Mouse (Mus musculus) naive thymus-derived CD4-positive, alpha-beta T cell, adult 2 months (primary cell): Measurements from ENCODE around the gene Baz1b.
"Not testable (repeated sequence)": the region's sequence is repeated elsewhere in the genome, so short reads cannot be mapped to it uniquely, and the experiment has no call there.

Experiments
- DNase-seq: peaks from one replicate; pipeline ENCODE4 v3.0.0-alpha.2; 2011; ENCODE audit warnings: low read depth

Baz1b gene

DNA sequence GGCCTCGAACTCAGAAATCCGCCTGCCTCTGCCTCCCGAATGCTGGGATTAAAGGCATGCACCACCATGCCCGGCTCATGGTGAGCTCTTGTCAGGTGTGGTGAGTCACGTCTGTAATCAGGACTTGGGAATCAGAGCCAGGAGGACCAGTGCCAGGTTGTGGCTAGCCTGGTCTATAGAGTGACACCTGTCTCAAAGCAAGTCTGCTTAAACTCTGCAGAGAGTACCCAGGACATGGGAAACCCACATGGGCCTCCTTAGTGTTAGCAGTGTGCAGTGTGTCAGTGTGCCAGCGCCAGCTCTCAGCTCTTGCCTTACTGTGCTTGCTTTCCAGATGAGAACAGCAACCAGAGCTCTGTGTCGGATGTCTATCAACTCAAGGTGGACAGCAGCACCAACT lies 7.4 kb upstream of the Baz1b start:
- DNase-seq, result no peak

DNA sequence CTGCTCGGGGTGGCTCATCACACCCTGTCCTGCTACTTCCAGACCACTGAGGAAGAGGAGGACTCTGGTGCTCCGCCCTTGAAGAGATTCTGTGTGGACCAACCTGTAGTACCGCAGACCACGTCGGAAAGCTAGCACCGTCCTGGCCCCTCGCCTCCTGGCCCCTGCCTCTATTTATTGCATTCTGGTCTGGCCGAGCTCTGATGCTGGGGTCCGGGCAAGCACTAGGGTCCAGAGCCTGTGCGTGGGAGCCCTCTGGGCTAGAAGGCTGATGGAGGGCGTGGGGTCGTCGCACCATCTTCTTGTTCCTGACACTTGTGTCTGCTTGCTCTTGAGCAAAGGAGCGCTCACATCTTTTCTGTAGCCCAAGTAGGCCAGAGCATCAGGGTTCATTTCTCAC lies 6.3 kb upstream of the Baz1b start:
- DNase-seq, result no peak

DNA sequence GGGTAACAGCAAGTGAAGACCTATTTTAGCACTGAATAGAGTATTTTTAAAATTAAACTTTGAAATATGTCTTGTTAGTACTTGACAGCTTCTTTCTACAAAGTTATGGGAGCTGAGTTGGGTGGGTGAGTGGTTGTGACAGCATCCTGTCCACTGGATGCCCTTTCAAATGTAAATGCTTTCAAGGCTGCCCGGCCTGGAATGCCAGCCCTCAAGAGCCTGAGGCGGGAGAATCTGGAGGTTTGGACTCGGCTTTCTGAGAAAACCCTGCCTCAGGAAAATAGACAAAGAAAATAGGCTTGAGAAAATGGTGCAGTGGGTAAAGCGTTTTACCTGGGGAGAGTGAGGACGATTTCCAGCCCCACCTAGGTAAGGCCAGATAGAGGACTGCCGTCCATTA lies 5.3 kb upstream of the Baz1b start:
- no peak for DNase-seq

DNA sequence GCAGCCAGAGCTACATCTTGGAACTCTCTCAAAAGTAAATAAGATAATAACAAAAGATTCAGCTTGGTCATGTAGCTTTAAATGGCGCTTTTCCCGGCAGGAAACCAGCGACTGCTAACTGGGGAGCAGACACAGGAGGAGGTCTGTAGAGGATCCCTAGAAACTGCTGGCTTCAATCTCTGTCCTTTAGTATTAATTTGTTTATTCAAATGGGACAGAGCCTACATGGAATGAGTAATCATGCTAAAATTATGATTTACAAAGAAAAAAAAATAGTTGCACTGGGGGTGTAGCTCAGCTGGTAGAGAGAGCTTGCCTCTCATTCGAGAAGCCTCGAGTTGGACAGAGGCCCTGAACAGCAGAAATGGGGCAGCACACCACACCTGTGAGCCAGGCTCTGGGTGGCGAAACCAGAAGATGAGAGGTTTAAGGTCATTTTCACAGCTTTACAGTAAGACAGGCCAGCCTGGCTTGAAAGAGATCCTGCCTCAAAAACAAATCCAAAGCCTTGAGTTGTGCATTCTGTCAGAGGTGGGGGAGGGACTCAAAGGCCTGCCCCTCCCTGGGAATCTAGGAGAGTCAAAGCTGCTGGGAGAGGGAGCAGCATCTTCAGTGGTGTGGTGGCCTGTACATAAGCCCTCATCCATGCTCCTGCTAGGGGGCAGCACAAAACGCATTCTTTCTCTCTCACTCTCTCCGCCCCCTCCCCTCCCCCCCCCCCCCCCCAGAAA lies 3.8 kb upstream of the Baz1b start:
- no peak for DNase-seq

DNA sequence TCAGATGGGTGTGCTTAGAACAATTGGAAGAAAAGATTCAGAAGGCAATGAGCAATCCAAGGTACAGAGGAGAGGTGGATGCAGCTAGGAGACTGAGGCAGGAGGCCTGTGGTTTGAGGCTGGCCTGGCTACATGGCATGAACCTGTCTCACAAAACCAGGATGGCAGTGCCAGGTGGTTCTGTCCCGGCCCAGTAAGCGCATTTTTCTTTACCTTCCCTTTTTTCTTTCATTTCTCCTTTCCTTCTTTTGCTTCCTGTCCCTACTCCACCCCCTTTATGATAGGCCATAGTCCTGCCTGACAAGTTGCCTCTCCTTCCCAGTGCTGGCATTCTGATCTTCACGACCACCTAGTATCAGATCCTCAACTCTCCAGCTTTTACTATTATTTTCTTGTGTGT lies 2.0 kb upstream of the Baz1b start:
- DNase-seq, result no peak

DNA sequence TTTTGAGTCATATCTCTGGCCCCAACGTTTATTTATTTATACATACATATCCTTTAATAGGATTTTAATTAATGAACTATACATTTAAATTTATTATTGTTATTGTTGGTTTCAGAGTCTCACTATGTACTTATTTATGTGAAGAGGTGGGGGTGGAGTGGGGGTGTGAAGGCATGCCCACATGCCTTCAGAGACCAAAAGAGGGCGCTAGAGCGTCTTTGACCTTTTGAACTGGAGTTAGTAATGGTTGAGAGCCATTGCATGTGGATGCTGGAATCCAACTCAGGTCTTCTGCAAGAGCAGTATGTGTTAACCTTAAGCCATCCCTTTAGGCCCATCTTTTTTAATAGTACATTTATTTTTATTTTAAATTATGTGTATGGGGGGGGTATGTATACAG lies 1.5 kb upstream of the Baz1b start:
- peak; percentile 75 for DNase-seq

DNA sequence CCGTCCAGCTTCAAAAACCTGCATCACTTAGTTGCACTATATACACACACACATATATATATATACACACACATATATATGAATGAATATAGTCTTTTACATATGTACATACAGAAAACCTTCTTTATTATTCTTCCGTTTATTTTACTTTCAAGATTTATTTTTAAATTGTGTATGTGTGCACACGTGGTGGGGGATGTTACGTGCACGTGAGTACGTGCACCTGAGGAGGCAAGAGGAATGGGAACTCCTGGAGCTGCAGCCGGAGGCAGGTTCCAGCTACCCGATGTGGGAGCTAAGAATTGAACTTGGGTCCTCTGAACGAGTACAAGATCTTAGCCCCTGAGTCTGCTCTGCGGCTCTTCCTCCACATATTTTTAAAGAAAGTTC lies 838 bp upstream of the Baz1b start:
- no peak for DNase-seq

DNA sequence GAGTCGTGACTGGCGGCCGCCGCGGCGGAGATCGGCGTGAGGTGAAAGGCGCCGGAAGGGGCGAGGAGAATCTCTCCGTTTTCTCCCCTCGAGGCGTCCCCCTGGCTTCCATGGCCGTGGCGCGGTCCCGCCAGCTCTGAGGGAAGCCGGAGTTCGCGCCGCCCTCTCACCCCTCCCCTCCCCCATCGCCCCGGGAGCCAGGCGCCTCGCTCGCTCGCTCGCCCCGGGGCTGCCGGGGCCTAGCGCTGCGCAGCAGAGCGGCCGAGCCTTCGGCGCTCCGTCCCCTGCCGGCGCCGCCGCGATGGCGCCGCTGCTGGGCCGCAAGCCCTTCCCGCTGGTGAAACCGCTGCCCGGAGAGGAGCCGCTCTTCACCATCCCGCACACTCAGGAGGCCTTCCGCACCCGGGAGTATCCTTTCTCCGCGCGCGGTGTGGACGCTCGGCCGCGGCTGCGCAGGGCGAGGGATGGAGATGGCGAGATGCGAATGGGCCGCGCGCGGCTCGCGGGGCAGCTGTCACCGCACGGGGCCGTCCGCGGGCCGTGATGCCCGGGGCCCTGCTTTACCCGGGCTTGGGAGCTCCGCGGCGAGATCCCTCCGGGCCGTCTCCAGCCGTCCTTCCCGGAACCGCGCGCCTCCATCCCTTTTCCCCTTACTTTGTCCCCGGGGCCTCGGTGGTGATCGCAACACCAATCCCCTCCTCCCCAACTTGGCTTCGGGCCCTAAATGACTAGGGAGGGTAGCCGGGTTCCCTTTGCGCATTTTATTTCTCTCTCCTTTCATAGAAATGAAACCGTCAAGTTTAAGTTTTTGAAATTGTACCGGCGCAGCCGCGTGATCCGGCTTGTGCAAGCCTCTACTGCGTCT lies 517 bp downstream of the Baz1b start:
- no peak for DNase-seq

DNA sequence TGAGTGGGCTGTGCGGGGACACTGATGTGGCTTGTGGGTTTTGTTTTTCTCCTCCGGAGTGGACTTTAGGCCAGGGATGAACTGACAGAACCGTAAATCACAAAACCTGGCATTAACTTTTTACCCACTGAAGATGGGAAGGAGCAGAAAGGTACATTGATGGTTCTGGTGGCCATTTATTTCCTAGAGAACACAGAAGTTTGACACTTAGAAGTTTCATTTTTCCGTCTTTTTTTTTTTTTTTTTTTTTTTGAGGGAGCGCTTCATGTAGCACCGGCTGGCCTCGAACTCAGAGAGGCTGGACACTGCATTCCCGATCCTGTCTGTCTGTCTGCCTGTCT lies 1.1 kb downstream of the Baz1b start:
- peak; percentile 36 for DNase-seq

DNA sequence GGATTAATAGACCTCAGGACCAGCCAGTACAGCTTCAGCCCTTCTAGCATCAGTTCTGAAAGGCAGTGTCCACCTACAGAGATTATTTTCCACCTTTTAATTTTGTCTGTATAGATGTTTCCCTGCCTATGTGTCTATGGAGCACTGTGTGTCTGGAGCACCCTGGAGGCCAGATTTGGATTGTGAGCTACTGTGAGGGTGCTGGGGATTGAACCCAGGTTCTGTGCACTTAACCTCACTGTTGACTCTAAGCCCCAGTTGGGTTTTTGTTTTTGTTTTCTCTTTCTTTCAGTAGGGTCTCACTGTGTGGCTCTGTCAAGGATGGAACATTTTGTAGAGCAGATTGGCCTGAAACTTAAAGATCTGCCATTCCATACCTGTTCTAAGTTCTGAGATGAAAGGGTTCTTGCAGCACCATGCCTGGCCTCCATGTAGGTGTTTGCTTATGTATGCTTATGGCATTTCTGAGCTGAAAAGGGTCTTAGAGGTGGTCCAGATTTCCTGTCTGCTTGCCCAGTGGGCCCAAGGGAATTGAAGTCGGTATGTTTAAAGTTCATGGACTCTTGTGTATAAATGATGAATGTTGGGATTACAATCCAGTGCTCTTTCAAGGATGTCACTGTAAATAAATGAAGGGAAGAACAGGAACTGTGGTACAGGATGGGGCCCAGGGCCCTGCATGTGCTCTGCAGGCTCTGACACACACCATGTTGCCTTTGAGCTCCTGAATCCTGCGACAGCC lies 2.4 kb downstream of the Baz1b start:
- DNase-seq, result no peak

DNA sequence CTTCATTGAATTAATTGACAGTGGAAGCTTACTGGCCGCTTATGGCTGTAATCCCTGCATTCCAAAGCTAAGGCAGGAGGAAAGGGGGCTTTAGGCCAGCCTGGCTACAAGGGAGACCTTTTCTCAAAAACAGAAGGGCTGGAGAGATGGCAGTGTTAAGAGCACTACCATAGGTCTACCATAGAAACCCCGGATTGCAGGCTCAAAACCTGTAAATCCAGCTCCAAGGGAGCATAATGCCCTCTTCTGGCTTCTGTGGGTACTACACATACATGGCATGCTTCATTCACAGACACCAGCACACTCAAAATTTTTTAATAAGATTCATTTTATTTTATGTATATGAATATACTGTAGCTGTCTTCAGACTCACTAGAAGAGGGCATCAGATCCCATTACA lies 4.6 kb downstream of the Baz1b start:
- DNase-seq, result peak; percentile 91

DNA sequence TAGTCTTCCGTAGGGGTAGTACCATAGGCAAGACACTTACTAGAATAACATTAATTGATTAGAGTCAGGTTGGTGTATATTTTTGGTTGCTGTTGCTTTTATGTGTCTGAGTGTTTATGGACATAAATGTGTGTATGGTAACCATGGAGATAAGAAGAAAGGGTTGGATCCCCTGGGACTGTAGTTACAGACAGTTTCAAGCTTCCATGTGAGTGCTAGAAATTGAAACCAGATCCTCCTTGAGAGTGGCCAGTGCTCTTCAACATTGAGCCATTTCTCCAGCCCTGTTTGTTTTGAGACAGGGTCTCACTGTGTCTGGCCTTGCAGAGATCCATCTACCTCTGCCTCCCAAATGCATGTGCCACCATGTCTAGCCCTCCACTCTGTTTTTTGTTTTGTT lies 5.4 kb downstream of the Baz1b start:
- no peak for DNase-seq

DNA sequence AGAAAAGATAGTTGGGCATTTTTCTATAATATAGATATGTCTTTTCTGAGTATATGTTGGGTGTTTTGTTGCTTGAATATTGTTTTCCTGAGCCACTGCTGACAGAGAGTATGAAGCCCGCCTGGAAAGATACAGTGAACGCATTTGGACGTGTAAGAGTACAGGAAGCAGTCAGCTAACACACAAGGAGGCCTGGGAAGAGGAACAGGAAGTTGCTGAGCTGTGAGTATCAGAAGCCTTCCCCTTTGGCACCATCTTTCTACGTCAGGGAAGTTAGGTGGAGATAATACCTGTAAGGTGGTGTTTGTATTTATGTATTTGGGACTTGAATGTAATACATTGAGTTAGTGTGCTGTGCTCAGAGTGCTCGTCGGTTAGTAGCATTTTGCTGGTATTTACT lies 9.3 kb downstream of the Baz1b start:
- peak; percentile 34 for DNase-seq

DNA sequence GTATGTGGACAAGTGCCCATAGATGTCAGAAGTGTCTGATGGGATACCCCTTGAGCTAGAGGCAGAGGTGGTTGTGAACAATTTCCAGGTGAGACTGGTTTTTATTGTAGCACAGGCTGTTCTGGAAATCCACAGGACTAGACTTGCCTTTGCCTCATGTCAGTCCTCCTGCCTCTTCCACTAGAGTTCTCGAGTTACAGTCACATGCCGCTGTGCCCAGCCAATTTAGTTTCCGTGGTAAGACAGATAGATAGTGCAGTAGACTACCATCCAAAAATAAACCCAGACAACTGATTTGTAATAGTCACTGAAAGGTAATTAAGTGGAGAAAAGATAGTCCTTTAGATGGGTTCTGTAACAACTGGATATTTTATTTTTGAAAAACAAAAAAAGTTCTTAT lies 15.7 kb downstream of the Baz1b start:
- no peak for DNase-seq

DNA sequence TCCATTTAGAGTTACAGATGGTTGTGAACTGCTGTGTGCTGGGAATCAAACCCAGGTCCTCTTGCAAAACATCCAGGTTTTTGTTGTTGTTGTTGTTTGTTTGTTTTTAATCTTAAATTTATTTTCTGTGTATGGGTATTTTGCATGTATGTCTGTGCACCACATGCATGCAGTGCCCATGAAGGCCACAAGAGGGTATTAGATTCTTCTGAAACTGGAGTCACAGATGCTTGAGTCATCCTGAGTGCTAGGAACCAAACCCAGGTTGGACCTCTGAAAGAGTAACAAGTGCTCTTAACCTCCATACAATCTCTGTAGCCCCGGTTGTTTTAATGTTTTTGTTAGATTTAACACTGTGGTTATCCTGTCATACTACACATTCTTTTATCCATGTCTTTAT lies 21.1 kb downstream of the Baz1b start:
- peak; percentile 31 for DNase-seq

DNA sequence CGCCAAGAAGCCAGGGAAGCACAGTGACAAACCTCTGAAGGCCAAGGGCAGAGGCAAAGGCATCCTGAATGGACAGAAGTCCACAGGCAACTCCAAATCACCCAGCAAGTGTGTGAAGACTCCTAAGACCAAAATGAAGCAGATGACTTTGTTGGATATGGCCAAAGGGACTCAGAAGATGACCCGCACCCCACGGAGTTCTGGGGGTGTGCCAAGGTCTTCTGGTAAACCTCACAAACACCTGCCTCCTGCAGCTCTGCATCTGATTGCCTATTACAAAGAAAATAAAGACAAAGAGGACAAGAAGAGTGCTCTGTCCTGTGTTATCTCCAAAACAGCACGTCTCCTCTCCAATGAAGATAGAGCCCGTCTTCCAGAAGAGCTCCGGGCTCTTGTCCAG lies 29.8 kb downstream of the Baz1b start:
- no peak for DNase-seq

DNA sequence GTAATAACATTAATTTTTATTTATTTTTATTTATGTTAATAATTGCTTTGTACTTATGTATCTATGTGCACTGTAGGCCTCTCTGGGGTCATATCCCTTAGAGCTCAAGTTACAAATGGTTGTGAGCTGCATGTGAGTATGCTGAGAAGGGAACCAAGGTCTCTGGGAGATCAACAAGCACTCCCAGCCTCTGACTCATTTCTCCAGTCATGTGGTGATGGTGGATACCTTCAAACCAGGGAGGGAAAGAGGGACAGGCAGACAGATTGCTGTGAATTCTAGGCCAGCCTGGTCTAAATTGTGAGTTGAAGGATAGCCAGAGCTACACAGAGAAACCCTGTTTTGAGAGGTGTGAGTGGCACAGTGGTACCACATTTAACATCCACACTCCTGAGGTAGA lies 33.9 kb downstream of the Baz1b start:
- DNase-seq, result no peak

DNA sequence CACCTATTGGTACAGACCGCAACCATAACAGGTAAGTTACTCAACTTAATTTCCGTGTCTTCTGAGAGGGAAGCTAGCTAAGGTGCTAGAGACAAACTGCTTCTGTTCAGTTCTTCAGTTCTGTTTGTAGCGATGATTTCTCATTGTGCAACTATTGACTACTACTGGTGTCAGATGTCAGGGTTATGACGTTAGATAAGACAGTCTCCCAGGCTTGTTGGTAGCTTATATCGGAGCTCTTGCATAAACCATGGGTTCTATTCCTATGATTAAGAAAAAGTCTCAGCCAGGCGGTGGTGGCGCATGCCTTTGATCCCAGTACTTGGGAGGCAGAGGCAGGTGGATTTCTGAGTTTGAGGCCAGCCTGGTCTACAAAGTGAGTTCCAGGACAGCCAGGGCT lies 35.0 kb downstream of the Baz1b start:
- DNase-seq, result no peak

DNA sequence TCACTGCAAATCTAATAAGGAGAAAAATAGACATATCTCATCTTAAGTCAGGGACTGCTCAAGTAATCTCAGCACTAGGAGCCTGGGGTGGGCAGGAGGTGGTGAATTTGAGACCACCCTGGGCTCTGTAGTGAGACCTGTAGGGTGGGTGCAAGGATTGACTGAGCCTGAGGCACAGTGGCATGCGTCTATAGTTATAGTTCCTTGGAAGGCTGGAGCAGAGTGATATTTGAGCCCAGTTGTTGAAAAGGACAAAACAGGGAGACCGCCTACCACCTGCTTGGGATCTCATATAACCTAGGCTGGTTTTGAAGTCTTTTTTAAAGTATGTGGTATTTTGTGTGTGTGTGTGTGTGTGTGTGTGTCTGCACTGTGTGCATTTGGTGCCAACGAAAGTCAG lies 37.1 kb downstream of the Baz1b start:
- no peak for DNase-seq

DNA sequence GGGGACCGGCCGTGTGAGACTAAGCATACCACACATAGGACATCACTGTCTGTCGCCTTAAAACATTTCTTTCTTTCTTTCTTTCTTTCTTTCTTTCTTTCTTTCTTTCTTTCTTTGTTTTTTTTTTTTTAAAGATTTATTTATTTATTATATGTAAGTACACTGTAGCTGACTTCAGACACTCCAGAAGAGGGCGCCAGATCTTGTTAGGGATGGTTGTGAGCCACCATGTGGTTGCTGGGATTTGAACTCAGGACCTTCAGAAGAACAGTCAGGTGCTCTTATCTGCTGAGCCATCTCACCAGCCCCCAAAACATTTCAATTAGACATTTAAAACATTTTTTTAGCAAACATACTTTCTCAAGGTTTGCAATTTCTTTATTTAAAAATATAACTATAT lies 38.8 kb downstream of the Baz1b start:
- not testable (repeated sequence) for DNase-seq

DNA sequence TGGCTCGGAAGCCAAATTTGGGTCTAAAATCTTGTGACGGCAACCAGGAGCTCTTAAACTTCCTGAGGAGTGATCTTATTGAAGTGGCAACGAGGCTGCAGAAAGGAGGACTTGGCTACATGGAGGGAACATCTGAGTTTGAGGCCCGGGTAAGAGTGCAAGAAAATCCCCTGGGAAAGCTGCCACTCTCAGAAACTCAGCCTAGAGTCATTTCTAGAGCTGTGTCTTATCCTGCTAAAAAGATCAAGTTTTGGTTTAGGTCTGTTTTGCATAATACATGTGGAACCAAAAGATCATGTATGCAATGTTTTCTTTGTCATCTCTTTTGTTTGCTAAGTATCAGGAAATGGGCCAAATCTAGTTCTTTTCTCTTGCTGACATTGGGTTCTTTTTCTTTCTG lies 43.1 kb downstream of the Baz1b start:
- DNase-seq, result no peak

DNA sequence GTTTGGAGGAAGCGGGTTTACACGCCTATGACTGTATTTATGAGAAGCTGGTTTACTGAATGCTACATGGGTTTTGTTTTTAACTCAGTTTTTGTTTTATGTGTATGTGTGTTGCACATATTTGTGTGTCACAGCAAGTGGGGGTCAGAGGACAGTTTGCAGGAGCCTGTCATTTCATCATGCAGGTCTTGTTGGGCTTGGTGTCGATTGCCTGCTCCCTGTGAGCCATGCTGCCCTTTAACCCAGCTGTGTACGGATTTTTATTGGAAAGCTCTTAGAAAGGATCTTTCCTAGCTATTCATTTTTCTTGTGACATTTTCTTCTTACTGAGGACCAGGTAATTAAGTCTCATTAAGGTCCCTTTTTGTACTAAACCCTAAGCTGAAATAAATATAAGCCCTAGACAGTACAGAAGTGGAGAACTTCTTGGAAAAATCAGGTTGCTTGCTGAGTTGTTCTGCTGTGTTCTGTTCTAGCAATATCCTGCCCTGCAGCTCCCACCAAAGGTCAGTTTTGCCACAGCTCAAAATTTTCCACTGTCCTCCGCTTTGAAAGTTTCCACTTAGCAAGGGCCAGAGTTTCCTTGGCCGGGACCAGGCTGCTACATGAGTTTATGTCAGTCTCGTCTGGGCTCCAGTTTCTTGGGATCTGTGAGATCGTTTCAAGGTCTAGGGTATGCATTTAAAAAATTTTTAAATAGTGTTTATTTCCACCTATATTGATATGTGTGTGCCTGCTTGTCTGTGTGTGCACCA lies 46.3 kb downstream of the Baz1b start:
- no peak for DNase-seq
